Mouse (Mus musculus): Measurements from ENCODE around the gene Ndufa5.
A peak's percentile ranks its signal among the peaks of the same experiment; 100 is the strongest.

Gene Ndufa5

DNA sequence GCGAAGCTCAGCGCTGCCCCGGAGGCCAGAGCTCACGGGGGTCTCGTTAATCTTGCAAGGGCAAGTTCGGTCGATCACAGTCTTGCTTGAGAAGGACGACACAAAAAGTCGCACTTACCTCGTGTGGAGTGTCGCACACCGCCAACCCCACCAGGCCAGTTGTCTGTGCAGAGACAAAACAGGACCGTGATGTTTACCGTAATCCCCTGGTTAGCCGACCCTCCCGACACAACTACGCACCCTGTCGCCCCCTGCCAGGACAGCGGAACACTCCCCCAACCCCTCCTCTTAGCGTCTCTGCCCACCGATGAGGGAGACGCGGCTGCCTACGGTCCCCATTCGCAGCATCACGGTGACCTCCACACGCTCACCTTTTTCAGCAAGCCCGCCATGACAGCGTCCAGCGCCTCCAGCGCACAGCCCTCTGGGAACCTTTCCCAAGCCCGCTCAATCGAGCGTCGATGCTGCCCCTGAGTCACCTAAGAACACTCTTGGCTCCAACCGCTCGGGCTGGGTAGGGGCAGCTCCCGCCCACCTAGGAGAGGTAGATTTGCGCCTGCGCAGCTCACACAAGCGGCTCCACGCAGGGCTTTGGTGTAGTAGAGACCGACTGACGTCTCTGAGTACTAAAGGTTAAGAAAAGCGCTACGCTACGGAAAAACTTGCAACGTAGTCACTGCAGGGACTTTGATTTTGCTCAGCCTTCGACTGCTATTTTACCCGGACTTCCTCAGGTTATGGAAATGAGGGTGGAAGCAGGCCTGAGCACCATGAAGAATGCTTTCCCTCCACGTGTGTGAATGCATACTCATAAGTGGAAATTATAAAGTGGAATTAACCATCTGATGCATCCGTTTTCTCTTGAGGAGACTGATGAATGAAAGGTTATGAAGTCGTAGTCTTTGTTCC, at the start of gene Ndufa5:
Gene Ndufa5 (minus strand): TSS at position 859 of the 909 bp plus-strand sequence.
- peak; percentile 82 to 90 for DNase-seq (ENCODE audit: low spot score in 2 of 2)

DNA sequence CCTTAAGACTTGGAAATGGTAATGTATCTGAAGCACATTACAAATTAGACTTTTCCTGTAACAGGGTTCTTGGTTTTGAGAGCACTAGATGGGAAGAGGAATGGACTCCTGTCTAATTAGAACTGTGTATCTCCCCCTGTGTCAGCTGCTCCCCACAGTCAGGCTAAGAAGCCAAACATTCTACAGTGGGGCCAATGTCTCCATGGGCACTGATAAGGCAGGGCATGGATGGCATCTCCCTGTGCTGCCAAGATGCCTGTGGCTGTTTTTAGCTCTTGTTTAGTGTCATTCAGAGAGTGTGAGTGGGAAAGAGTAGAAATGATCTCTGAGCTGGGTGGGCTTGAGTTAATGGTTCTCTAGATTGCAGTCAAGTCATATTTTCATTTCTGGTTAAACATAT, 45.5 kb upstream of the Ndufa5 start:
- DNase-seq (ENCODE audit: low spot score in 2 of 2) = no peak

DNA sequence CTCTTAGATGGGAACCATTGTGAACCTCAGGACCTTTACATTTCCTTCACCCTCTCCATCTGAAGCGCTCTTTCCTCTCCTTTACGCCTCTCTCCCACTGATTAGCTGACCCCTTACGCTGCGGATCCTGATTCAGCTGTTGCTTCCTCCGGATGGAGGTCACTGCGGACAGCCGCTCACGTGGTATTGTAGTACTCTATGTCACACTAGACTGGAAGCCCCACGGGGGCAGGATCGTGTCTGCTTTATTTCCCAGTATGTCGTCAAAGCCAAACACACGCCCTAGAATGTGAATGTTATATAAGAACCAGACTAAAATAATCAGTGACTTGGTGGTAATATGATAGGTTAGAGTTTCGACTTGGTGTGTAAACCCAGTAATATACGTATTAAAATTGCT, 44.6 kb upstream of the Ndufa5 start:
- DNase-seq (ENCODE audit: low spot score in 2 of 2) = no peak

DNA sequence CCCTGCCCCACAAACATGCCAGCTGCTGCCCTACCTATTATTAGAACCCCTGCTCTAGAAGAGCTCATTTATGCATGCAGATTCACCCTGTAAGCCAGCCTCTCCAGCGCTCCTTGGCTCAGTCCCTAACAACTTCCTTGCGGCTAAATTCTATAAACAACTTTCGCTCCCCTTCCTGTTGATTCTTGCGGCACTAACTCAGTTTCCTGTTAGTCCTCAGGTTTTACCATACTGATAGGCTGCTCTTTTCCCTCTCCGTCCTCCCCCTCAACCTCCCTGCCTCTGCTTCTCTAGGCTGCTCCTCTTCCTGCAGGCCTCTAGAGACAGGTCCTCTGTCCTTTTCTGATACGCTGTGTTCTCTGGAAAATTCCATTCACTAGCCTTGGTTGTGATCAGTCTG, 43.3 kb upstream of the Ndufa5 start:
- no peak for DNase-seq (ENCODE audit: low spot score in 2 of 2)

DNA sequence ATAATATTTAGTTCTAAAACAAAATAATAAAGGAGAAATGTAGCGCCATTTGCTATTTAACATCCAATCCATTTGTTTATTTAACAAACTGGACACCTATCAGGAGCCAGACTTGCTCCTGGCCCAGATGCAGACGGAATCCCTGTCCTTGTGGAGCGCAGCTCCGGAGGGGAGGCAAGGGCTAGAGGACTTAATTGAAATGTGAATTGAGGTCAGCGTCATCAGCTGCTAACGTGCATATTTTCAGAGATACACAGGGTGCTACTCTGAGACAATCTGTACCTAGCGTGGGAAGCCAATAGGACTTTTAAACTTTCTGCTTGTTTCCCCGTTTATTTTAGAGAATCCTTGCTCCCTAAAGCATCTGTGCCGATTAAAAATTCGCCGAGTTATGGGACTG, 42.5 kb upstream of the Ndufa5 start:
- DNase-seq (ENCODE audit: low spot score in 2 of 2) = no peak

DNA sequence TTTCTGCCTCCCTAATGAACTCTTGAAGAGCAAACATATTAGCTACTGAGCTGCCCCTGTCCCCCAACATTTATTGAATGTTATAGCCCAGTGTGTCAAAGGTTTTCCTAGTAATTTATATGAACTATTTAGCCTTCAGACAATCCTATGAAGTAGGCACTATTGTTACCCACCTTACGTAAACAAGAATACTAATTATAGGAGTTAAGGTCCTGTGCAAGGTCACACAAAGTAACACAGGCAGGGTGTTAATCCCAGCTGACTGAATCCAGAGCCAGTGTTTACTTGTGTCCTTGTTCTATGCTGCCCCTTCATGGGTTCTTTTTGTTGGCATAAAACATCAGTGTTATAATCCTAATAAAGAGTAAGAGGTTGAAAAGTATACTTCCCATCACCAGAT, 41.9 kb upstream of the Ndufa5 start:
- DNase-seq (ENCODE audit: low spot score in 2 of 2) = no peak

DNA sequence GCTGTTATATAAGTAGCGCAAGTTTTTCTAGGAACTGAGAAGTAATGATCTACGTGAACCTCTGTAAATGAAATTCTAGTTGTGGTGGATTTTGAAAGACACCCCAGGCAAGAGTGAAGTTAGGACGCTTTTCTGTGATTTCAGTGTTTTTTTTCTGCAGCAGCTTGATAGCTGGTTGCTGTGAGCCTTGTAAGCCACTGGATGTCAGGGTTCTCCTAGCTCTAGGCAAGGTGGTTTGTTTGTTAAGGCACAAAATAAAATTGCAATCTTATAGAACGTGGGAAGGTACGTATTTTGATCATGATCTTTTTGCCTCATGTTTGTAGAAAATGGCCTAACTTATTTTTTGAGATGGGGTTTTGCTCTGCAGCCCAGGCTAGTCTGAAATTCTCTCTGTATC, 41.1 kb upstream of the Ndufa5 start:
- DNase-seq (ENCODE audit: low spot score in 2 of 2) = no peak

DNA sequence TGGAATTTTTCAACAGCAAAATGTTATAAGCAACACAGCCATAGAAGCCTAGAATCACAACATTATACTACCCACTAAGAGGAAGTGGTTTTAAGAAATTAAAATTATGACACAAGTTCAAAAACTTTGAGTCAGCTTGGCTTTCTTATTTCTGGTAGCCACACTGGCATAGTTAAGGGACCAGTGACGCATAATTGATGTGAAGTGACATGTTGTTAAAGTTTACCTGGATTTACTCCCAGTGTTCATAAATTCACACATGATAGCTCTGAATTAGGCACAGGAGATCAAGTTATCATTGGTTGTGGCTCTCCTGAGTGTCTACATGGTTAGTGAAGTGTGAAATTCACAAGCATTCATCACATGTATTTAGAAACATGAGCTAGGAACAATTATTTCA, 37.1 kb upstream of the Ndufa5 start:
- DNase-seq (ENCODE audit: low spot score in 2 of 2) = no peak

DNA sequence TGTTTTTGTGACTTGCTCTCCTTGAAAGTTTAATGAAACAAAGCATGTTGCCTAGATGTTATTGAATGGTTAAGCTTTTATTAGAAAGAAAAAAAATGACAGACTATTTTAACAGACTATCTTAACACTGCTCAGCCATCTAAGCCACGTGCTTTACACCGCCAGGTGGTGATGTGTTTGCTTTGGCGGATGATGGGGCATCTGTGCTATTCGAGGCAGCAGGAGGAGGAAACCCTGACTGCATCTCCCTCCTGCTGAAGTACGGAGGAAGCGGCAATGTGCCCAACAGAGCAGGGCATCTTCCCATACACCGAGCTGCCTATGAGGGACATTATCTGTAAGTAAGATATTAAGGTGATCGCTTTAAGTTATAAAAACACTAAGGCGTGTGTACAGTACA, 36.3 kb upstream of the Ndufa5 start:
- DNase-seq (ENCODE audit: low spot score in 2 of 2) = no peak

DNA sequence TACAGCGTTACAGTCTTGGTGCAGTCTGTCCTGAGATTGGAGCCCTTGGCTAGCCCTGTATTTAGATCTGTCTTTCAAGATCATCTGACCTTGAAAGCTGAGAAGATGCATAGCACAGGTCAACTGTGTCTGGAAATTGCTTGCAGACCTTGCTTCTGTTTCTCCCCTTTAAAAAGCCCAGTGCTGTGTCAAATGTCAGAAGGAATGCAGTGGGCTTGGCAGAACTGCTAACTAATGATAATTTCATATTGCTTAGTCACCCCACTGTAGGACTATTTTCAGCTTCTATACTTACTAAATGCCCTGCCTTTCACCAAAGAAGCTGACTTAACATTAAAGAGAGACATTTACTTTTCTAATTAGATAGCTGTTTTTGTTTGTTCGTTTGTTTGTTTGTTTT, 27.7 kb upstream of the Ndufa5 start:
- DNase-seq (ENCODE audit: low spot score in 2 of 2) = no peak

DNA sequence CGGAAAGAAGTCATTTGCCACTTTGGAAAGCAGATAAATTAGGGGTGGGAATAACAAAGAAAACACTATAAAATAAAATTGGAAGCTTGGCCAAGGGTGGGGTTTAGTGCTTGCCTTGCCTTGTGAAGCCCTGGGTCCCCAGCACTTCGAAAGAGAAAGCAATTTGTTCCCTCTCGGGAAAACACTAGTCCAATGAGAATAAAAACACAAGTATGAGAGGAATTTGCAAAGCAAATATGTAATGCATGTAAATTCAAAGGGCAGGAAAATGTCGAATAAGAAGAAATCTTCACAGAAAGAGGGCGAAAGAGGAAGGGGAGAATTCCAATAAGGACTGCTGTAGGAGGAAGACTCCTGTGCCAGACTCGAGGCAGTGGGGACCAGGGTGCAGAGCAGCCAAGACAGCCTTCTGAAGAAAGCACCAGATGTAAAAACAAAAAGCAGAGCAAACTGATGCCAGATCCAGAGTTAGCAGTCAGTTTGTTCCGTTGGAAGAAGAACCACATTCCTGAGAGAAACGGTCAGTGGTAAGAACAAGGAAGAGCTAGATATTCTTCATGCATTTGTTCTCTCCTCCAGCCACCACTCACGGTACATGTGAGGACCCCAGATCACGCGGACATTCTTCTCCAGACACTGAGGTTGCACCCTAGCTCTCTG, 26.7 kb upstream of the Ndufa5 start:
- DNase-seq (ENCODE audit: low spot score in 2 of 2) = no peak

DNA sequence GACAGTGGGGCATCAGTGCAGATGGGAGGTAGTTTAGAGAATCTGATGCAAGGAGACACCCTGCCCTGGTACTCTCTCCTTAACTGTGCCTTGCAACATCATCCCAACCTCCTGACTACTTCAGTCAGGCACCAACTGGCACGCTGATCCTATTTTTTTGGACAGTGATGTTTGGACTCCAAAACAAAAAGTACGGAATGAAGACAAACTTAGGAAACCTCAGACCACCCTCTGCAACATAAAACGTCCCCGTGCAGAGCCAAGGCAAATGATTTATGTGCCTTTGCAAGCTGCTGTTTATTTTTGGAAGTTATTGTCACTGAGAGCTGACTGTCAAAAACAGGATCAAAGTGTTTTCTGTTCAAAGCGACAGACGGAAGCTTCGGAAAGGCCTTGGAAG, 24.2 kb upstream of the Ndufa5 start:
- DNase-seq (ENCODE audit: low spot score in 2 of 2) = no peak

DNA sequence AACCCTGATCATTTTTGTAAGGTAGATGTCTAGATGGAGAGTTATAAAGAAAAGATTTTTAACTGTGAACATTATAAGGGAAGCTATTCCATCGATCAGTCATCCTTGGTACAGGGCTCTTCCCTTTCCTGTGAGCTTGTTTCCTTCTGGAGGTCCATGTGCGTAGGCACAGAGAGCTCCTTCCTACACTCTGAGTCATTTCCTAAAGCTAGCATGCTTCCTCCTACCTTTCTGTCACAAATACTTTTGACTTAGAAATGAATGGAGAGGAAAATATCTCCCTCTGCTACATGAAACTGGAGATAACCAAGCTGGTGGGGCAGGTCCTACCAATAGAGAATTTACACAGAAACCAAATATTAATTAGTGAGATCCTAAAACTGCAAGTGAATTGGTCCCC, 22.0 kb upstream of the Ndufa5 start:
- no peak for DNase-seq (ENCODE audit: low spot score in 2 of 2)

DNA sequence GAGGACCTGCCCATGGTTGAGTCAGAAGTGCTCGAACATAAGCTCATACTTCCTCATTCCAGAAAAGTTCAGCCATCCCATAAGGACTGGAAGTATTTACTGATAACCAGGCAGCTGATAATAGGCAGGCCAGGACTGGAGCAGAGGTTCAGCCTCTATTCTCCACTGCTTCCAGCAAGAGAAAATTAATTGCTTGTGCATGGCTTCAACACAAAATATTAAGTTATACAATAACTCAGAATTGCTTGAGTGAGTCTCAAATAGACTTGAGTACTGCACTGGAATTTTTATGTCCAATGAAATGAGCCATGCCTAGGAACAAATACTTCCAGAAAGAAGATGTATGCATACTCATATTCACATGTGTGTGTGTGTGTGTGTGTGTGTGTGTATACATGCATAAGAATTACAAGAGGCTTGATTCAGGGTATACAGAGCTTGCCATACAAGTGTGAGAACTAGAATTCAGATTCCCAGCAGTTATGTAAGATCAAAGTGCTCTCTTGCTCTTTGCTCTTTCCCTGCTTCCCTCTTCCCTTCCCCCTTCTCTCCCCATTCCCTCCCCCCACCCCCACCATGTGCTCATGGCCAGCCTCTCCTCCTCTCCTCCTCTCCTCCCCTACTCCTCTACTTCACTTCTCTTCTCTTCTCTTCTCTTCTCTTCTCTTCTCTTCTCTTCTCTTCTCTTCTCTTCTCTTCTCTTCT, 19.1 kb upstream of the Ndufa5 start:
- DNase-seq (ENCODE audit: low spot score in 2 of 2) = no peak

DNA sequence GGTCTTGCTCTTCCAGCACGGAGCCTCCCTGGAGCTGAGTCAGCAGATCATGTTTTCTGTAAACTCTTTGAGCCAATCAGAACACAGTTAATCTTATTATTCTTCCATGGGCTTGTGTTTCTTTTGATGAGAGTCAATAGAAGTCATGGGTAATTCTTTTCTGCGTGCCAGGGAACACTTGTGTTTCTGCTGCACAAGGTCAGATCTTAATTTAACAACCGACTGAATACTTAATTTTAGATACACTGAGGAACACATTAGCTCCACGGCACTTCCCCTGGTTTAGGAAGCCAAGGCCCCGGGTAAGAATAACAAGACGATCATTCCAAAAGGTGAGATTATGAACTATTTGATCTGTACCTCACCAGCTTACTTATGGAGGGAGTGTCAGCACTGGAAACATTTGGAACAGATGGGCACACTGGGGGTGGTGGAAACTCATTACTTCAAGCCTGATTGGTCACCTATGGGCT, 15.3 kb upstream of the Ndufa5 start:
- no peak for DNase-seq (ENCODE audit: low spot score in 2 of 2)

DNA sequence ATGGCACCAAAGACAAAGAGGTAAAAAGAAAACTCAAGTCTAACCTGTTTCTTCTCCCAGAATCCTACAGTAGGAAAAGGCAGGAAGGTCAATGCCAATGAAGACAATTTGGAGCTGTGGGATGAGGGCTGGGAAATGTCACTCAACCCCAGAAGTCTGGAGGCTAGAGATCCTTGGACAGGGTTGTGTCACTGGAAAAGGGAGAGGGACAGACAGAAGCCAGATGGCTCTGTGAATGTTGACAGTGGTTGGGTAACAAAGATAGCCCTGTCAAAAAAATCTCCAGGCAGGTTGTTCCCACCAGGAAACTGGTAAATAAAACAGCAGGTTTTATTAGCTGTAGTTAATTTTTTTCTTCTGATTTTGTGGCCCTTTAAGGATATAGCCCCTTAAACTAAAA, 14.6 kb upstream of the Ndufa5 start:
- no peak for DNase-seq (ENCODE audit: low spot score in 2 of 2)

DNA sequence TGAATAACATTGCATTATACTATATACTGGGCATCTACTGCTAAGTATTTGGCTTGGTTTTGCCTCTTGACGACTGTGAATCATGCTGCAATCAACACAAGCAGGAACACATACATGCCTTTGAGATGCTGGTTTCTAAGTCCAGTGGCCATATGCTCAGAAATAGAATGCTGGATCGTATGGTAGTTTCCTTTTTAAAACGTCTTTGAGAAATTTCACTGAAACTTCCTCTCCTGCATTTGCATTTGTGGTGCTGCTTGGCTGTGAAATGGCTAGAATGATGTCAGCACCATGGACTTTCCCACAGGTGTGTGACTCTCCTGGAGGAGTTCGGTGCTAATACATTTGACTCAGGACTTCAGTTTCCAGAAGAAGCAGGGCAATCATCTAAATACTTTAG, 12.3 kb upstream of the Ndufa5 start:
- no peak for DNase-seq (ENCODE audit: low spot score in 2 of 2)

DNA sequence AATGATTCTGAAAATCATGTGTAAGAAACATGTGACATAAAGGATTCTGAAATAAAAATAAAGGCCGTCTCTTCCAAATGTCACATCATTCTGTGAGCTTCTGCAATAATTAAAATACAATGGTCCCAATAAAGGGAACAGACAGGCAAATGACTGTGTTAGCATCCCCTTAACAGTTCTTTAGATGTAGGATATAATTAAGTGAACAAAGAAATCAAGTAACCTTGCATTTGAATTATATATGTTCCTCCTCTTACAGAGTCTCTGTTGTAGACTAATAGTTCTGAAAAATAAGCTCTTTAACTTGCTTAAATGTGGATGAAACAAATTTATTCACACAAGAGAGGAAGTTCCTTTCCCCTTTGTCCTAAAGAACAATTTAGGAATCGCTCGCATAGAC, 10.6 kb upstream of the Ndufa5 start:
- no peak for DNase-seq (ENCODE audit: low spot score in 2 of 2)

DNA sequence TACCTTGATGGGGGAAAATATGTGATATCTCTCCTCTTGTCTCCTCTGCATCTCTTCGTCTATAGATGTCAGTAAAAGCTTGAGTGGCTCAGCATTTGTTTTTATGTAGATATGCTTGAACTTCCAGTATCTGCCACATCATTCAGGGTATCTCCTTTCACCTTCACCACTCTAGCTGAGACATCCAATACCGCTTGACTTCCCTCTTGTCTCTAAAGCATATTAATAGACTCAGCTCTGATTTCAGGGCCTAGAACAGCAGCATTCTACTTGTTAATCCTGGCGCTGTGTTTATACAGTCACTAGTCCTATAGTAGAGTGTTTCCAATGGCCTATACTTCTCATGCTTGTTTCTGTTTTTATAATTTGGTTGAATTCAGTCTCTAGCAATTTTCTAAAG, 5.0 kb upstream of the Ndufa5 start:
- DNase-seq (ENCODE audit: low spot score in 2 of 2) = no peak

DNA sequence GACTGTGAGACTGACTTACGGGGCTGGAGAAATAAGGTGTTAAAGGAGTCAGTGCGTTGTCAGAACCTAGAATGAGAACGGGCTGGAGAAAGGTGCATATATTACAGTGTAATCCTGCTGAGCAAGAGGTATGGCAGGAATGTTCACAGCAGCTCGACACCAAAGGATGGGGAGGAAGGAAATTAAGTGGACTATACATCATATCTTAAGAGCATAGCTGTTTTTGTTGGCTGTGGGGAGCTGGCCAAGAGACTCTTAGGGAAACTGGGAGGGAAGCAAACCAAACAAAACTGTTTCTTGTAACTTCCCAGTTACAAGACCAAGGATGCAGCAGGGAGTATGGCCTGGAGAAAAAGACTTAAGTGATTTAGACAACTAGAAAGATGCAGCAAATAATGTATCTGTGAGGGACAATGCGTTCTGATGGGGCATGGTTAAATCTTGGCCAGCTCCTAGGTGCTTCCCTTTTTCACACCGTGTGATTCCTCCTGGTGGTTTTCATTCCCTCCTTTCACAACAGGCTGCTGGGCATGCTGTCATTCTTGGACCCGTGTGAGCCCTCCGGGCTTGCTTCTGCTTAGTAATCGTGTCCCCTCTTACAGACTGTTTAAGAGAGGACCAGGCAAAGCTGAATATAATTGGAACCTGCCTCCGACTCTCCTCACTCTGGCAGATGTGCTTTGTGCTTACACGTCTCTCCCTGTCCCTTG, 3.1 kb upstream of the Ndufa5 start:
- DNase-seq (ENCODE audit: low spot score in 2 of 2) = no peak

DNA sequence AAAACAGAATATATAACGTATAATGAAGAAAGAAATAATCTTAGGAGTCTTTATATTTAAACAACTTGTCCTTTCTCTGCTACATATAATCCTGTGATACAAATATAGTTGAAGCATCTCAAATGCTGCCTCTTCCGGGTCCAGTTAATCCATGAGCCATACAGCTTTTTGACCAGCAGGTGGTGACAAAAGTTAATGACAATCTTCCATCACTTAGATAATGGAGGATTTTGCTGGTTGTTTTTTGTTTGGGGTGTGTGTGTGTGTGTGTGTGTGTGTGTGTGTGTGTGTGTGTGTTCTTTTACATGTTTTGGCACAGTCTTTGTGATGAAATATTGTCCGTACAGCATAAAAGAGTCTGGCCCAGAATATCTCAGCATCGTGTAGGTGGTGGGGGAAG, 2.4 kb upstream of the Ndufa5 start:
- peak; percentile 44 to 47 for DNase-seq (ENCODE audit: low spot score in 2 of 2)

DNA sequence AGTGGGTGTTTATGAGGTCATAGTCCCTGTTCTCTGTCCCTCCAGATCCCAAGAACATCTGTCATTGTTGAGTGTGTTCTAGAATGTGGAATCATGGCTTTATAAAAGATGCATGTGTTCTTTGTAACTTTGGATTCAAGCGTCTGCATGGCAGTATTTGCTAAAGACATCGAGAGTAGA, 141 bp upstream of the Ndufa5 start, which contains the start of gene Asb15:
Gene Asb15 (plus strand): TSS at position 81 of the 180 bp plus-strand sequence.
- DNase-seq (ENCODE audit: low spot score in 2 of 2) = no peak

Data from natural killer cell, adult 2 months (primary cell).